Mouse (Mus musculus) intestine, embryonic 14.5 days (tissue): Measurements from ENCODE around the gene Hoxd10. TPM values are rescaled to one million over a fixed set of nuclear protein-coding genes. Genes with fewer than 3 reads are reported as not detected.

Experiments
- ATAC-seq: fragments of 200-750 bp; cut with Nextera tagmentation; replicated peaks from 2 replicates; pipeline ENCODE4 v1.8.0; 2017; ENCODE audit warnings: low read depth, moderate number of reproducible peaks, moderate TSS enrichment, moderate library complexity; ENCODE audit not compliant: low FRiP score, low TSS enrichment
- DNase-seq: peaks from one replicate; pipeline ENCODE4 v3.0.0-alpha.2; 2018; ENCODE audit warnings: low spot score
- H3K27ac ChIP-seq: fragments of 300-500 bp; sonication (generic); 2 replicates; pipeline ENCODE4 v1.5.1; 2014; ENCODE audit warnings: low read depth, mild to moderate bottlenecking, control low read depth
- H3K27me3 ChIP-seq: fragments of 300-500 bp; sonication (generic); replicated peaks from 2 replicates; pipeline ENCODE4 v1.6.1; 2014; ENCODE audit warnings: low read length, control low read depth; ENCODE audit not compliant: control insufficient read depth, insufficient read depth
- H3K36me3 ChIP-seq: fragments of 300-500 bp; sonication (generic); 2 replicates; pipeline ENCODE4 v1.6.1; 2014; ENCODE audit warnings: low read length, control low read depth; ENCODE audit not compliant: control insufficient read depth, insufficient read depth
- H3K4me1 ChIP-seq: fragments of 300-500 bp; sonication (generic); replicated peaks from 2 replicates; pipeline ENCODE4 v1.6.1; 2014; ENCODE audit warnings: low read length, control low read depth, mixed read lengths; ENCODE audit not compliant: control insufficient read depth, insufficient read depth
- H3K4me2 ChIP-seq: fragments of 300-500 bp; sonication (generic); 2 replicates; pipeline ENCODE4 v1.6.1; 2014; ENCODE audit warnings: low read length
- H3K4me3 ChIP-seq: fragments of 300-500 bp; sonication (generic); 2 replicates; pipeline ENCODE4 v1.5.1; 2014; ENCODE audit warnings: low read depth, low read length, control low read depth, mixed read lengths
- H3K9ac ChIP-seq: fragments of 300-500 bp; sonication (generic); 2 replicates; pipeline ENCODE4 v1.6.1; 2014; ENCODE audit warnings: mild to moderate bottlenecking, low read length
- H3K9me3 ChIP-seq: fragments of 300-500 bp; sonication (generic); 2 replicates; pipeline ENCODE4 v1.6.1; 2016; ENCODE audit warnings: low read length, control low read depth; ENCODE audit not compliant: control insufficient read depth
- WGBS: fragments of 180-500 bp; shearing (Covaris S2); extraction: QIAGEN DNeasy Blood & Tissue Kit; methylation state at CpG from one replicate; pipeline ENCODE4 v1.1.7; 2014; 5-methylcytosine and 5-hydroxymethylcytosine counted together
- polyA plus RNA-seq: library from polyadenylated mRNA; unstranded; fragments of >200 nt; fragmentation: Nextera tagmentation; extraction: Ambion mirVana; gene quantifications from 2 replicates; pipeline ENCODE4 v1.2.1, GENCODE M21; 2014

Gene Hoxd10
- polyA plus RNA-seq, 1 experiment from 2014 or later, result 7.8 TPM

DNA sequence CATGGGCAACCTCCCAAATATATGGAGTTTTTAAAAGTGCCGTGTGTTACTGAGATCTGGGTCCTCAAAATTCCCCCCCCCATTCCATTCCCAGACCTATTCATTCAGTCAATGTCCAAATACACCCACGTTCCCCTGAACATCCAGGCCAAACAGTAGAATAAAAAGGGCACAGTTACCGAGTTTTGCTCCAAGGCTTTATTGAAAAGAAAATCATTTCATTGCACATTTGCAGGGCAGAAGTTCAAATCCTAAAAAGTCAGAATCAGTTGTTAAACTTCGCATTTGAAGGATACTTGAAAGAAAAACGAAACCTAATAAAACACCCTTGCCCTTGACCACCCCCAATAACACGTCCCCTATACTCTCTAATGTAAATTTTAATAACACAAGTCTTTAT, 11.1 kb downstream of the Hoxd10 start:
- no peaks in the 10 kb centered on the region for H3K36me3 ChIP-seq
- no peak overlapping the region for H3K4me2 ChIP-seq
- H3K9ac ChIP-seq, result no peak overlapping the region
- WGBS, result 47% methylated on average over 6 of the region's 6 CpGs
- no peak for ATAC-seq
- peaks cover 96% of the 10 kb centered on the region for H3K27me3 ChIP-seq
- no peak overlapping the region; the same call in 1 of the 2 replicates for H3K27ac ChIP-seq
- DNase-seq, result no peak
- no peaks in the 10 kb centered on the region for H3K9me3 ChIP-seq
- no peaks in the 10 kb centered on the region for H3K4me1 ChIP-seq
- no peak overlapping the region for H3K4me3 ChIP-seq

DNA sequence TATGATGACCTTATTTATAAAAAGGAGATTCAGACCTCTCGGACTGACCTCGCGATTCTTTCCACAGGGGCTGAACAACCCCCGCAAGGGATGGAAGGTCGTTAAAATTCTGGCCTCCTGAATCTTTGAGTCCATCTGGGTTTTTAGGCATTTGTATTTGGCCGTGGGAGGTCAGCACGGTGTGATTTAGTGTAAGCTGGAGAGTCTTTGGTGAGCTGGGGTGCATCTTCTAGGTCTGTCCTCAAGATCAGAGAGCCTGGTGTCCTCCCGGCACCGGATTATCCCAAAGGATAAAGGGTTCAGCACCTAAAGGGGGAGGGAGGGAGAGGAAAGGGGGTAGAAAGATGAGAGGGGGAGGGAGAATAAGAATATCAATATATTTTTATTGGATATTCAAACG, 11.6 kb downstream of the Hoxd10 start:
- Histone ChIP-seq H3K4me3 (peak overlapping the region; percentile 52; the same call in 1 of the 2 replicates), H3K36me3 (no peaks in the 10 kb centered on the region), H3K27ac (peak overlapping the region; percentile 82; the same call in 1 of the 2 replicates), H3K9me3 (no peaks in the 10 kb centered on the region), H3K4me1 (no peaks in the 10 kb centered on the region), H3K9ac (0 out of 2 replicates have a peak overlapping the region, but pooled peaks have one; percentile 72), H3K4me2 (peak overlapping the region; percentile 64), H3K27me3 (peaks cover 94% of the 10 kb centered on the region)
- DNase-seq, result no peak
- WGBS, result 27% methylated on average over 10 of the region's 10 CpGs
- no peak for ATAC-seq

DNA sequence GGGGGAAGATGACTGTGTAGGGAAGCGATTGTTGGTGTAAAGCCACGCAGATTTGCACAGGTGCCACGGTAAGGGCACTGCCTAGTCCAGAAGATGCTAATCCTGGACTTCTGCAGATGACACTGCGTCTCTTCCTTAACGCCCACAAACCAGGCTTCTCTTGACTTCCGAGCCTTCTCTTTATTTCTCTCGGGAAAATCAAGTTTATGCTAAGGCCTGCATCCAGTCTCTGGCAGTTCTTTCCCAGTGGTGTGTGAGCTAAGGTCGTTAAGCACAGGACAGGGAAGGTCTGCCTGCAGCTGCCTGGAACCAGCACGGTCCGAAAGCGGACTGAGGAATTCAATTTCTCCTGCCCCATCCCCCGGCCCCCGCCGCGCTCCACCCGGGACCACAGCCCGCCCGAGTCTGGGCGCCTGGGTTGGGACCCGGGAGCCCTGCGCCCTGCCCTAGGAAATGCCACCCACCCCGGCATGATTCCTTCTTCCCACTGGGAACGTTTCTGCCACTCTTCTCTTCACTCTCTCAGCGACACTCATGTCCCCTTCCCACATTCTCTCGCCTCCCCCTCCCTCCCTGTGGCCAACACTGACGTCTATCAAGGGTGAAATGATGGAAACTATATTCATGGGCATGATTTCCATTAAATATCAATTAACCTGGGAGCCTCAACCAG, 12.1 kb downstream of the Hoxd10 start:
- Histone ChIP-seq H3K36me3 (no peaks in the 10 kb centered on the region), H3K27me3 (peaks cover 94% of the 10 kb centered on the region), H3K4me2 (peak overlapping the region; percentile 64), H3K9me3 (no peaks in the 10 kb centered on the region), H3K4me1 (no peaks in the 10 kb centered on the region), H3K9ac (peak overlapping the region; percentile 72), H3K4me3 (peak overlapping the region; percentile 52), H3K27ac (peak overlapping the region; percentile 82)
- WGBS, result 7% methylated on average over 26 of the region's 26 CpGs
- DNase-seq (no peak), ATAC-seq (no peak)

DNA sequence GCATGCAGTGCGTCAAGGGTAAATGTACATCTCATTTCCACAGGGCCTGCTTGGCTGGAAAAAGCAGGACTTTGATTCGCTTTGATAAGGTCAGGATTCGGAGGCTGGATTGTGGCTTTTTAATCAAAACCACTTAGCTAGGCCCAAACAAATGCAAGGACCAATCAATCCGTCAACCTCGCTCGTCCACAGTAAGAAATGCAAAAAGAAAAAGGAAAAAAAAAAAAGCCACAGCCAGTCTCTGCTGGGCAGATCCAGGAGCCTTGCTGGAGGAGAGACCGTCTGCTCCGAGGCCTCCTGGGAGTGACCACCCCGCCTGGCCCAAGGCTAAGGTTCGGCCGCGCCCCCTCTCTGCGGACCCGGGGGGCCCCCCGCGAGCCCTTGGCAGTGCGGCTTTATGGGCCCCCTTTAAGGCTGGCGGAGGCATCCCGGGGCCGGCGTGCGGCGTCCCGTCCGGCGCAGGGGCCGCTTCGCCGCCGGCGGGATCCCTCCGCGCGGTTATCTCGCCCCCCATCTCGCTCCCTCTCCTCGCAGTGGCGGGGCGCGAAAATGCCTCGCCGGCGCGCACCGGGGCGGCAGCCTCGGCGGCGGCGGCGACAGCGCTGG, 12.8 kb downstream of the Hoxd10 start, which contains the start of gene Hoxd8:
Gene Hoxd8, plus strand, starts transcription at position 223 of the 606 bp plus-strand sequence.
- H3K4me1 ChIP-seq, result no peaks in the 10 kb centered on the region

DNA sequence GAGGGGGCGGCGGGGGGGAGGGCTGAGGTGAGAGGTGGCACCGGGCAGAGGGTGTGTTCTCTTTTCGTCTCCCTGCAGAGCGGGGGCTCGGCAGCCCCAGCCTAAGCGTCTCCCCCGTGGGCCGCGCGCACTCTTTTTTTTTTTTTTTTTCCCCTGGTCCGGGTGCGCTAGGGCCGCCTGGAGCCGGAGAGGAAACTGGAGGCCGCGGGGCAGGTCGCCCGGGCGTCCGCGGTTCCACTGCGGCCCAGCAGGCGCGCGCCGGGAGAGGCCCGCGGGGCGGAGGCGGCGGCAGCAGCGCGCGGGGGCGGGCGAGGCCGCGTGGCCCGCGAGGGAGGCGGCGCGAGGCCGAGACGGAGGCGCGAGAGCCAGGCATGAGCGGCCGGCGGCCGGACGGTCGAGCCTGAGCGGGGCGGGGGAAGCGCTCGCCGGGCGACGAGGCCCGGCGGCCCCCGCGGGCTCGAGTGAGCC, 13.3 kb downstream of the Hoxd10 start:
- 0% methylated on average over 41 of the region's 66 CpGs for WGBS
- H3K4me1 ChIP-seq, result no peaks in the 10 kb centered on the region
- peak overlapping the region; percentile 72 for H3K9ac ChIP-seq
- peaks cover 94% of the 10 kb centered on the region for H3K27me3 ChIP-seq
- no peaks in the 10 kb centered on the region for H3K9me3 ChIP-seq
- peak overlapping the region; percentile 52 for H3K4me3 ChIP-seq
- peak overlapping the region; percentile 82 for H3K27ac ChIP-seq
- ATAC-seq (0 out of 2 replicates have a peak, but pooled peaks have one; percentile 11), DNase-seq (no peak)
- no peaks in the 10 kb centered on the region for H3K36me3 ChIP-seq
- H3K4me2 ChIP-seq, result peak overlapping the region; percentile 64

More for the DNA sequence above, 12.8 kb downstream of the Hoxd10 start, which contains the start of gene Hoxd8:
- H3K27ac ChIP-seq, result peak within 1 kb of the TSS; percentile 82
- peak within 1 kb of the TSS; percentile 72 for H3K9ac ChIP-seq
- H3K27me3 ChIP-seq, result peaks cover 94% of the 10 kb centered on the region
- H3K9me3 ChIP-seq, result no peaks in the 10 kb centered on the region
- H3K36me3 ChIP-seq, result no peaks in the 10 kb centered on the region
- peak within 1 kb of the TSS; percentile 64 for H3K4me2 ChIP-seq
- ATAC-seq, result peak; percentile 17; the same call in 1 of the 2 replicates
- DNase-seq, result peak; percentile 86
- peak within 1 kb of the TSS; percentile 52 for H3K4me3 ChIP-seq
- WGBS, result 1% methylated on average over 38 of the region's 52 CpGs

DNA sequence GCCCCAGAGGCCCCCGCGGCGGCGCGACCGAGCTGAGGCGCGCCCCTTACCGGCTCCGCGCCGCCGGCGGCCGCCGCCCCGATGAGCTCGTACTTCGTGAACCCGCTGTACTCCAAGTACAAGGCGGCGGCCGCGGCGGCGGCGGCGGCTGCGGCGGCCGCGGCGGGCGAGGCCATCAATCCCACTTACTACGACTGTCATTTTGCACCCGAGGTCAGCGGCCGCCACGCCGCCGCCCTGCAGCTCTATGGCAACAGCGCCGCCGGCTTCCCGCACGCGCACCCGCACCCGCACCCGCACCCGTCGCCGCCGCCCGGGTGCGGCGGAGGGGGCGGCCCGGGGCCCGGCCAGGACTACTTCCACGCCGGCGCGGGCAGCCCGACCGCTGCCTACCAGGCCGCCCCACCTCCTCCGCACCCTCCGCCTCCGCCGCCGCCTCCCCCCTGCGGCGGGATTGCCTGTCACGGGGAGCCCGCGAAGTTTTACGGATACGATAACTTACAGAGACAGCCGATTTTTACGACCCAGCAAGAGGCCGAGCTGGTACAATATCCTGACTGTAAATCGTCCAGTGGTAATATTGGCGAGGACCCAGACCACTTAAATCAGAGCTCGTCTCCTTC, 13.9 kb downstream of the Hoxd10 start:
- H3K36me3 ChIP-seq, result no peaks in the 10 kb centered on the region
- H3K4me2 ChIP-seq, result peak overlapping the region; percentile 64
- H3K4me3 ChIP-seq, result peak overlapping the region; percentile 52
- no peak for DNase-seq
- no peaks in the 10 kb centered on the region for H3K4me1 ChIP-seq
- under 1% methylated on average over 63 of the region's 85 CpGs for WGBS
- no peaks in the 10 kb centered on the region for H3K9me3 ChIP-seq
- H3K27ac ChIP-seq, result peak overlapping the region; percentile 82
- H3K27me3 ChIP-seq, result peaks cover 93% of the 10 kb centered on the region
- peak overlapping the region; percentile 72 for H3K9ac ChIP-seq
- peak; percentile 53 for ATAC-seq

DNA sequence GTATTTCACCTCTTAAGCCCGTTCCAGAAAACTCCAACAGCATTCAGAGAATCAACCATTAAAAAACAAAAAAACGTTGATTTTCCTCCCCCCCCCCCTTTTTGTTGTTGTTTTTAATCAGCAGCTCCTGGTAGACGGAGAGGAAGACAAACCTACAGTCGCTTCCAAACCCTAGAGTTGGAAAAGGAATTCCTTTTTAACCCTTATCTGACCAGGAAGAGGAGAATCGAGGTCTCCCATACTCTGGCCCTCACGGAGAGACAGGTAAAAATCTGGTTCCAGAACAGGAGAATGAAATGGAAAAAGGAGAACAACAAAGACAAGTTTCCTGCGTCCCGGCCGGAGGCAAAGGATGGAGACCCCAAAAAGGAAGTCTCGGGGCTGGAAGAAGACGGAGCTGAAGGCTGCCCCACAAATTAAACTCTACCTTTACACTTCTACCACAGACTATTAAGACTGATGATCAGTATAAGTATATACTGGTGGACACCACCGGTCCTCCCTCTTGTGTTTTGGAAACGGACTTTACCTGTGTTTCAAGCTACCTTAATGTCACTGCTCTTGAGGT, 14.8 kb downstream of the Hoxd10 start:
- H3K4me1 ChIP-seq, result no peaks in the 10 kb centered on the region
- H3K27ac ChIP-seq, result peak overlapping the region; percentile 69
- WGBS, result 7% methylated on average over 13 of the region's 13 CpGs
- no peaks in the 10 kb centered on the region for H3K9me3 ChIP-seq
- peak overlapping the region; percentile 52 for H3K4me3 ChIP-seq
- H3K9ac ChIP-seq, result peak overlapping the region; percentile 72
- ATAC-seq (no peak), DNase-seq (no peak)
- H3K27me3 ChIP-seq, result peaks cover 90% of the 10 kb centered on the region
- no peaks in the 10 kb centered on the region for H3K36me3 ChIP-seq
- H3K4me2 ChIP-seq, result peak overlapping the region; percentile 64

DNA sequence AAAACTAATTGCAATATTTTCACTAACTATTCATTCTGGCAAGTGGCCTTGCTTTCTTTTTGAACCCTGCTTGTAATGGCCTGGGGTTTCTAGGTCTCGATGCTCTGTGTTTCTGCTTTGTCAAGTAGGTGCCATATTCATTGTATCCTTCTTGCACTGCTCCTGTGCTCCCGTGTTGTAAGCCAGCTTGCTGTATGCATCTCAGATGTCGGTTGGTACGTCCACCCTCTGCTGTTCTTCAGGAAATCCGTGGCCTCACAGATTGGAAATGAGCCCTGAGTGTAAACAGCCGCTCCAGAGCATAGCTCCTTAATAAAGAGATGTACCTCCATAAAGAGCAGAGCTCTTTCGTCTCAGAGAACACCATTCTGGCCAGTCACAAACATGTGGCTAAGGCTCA, 15.9 kb downstream of the Hoxd10 start:
- WGBS, result 33% methylated on average over 7 of the region's 7 CpGs
- H3K27ac ChIP-seq, result no peak overlapping the region
- H3K4me1 ChIP-seq, result no peaks in the 10 kb centered on the region
- no peaks in the 10 kb centered on the region for H3K9me3 ChIP-seq
- H3K4me3 ChIP-seq, result peak overlapping the region; percentile 52
- ATAC-seq (no peak), DNase-seq (no peak)
- H3K27me3 ChIP-seq, result peaks cover 85% of the 10 kb centered on the region
- H3K4me2 ChIP-seq, result peak overlapping the region; percentile 64
- no peaks in the 10 kb centered on the region for H3K36me3 ChIP-seq
- peak overlapping the region; percentile 34; the same call in 1 of the 2 replicates for H3K9ac ChIP-seq
